Mouse (Mus musculus): ENCODE results near the gene Vamp1. TPM values are rescaled to one million over a fixed set of nuclear protein-coding genes. Genes with fewer than 3 reads are reported as not detected.

Vamp1 gene
- polyA plus RNA-seq, 1 experiment from 2014 or later = 6.1 TPM

DNA sequence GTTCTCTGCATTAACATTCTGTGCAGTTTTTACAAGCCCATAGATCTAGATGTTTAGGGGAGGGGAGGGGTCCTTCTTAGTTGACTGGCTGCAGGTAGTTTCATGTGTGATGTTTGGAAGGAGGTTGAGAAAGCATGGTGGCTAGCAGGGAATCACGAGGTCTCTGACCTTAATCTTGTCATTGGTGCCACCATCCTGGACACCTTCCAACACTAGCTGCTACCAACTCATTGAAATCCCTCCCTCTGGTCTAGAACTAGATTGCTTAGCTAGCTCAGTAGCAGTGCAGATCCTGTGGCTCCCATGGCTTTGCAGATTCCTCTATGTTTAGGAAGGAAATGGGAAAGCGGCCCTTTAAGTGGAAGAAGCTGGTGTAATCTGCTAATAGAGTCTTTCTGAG is 1.5 kb downstream of the Vamp1 start:
- 89% methylated on average over 2 of the region's 2 CpGs for WGBS
- peak overlapping the region; percentile 91 for H3K4me2 ChIP-seq (replicated peaks)
- no peak for ATAC-seq (ENCODE audit: low FRiP score, low read depth)
- H3K27me3 ChIP-seq = peaks cover 19% of the 10 kb centered on the region
- H3K4me1 ChIP-seq = peaks cover 13% of the 10 kb centered on the region; the same call in 1 of the 2 replicates
- no peak overlapping the region for H3K9ac ChIP-seq
- H3K36me3 ChIP-seq = no peaks in the 10 kb centered on the region; the same call in 1 of the 2 replicates
- H3K9me3 ChIP-seq = no peaks in the 10 kb centered on the region
- 0 out of 2 replicates have a peak overlapping the region, but pooled peaks have one; percentile 69 for H3K4me3 ChIP-seq
- no peak overlapping the region for H3K27ac ChIP-seq

GRCm38 (mm10) chr6:125217899-125218298 is 2.5 kb downstream of the Vamp1 start:
- H3K9me3 ChIP-seq = no peaks in the 10 kb centered on the region
- H3K27ac ChIP-seq = no peak overlapping the region
- H3K4me3 ChIP-seq = no peak overlapping the region
- no peak for ATAC-seq (ENCODE audit: low FRiP score, low read depth)
- 87% methylated on average over 11 of the region's 11 CpGs for WGBS
- H3K4me2 ChIP-seq (replicated peaks) = no peak overlapping the region
- peaks cover 16% of the 10 kb centered on the region for H3K27me3 ChIP-seq
- peaks cover 13% of the 10 kb centered on the region; the same call in 1 of the 2 replicates for H3K4me1 ChIP-seq
- H3K9ac ChIP-seq = no peak overlapping the region
- peaks cover 2% of the 10 kb centered on the region; the same call in 1 of the 2 replicates for H3K36me3 ChIP-seq

- H3K27me3 ChIP-seq = peaks cover 5% of the 10 kb centered on the region; the same call in 1 of the 2 replicates
- ATAC-seq (ENCODE audit: low FRiP score, low read depth) = no peak
- no peak overlapping the region for H3K4me3 ChIP-seq
- H3K4me1 ChIP-seq = peaks cover 13% of the 10 kb centered on the region; the same call in 1 of the 2 replicates
- H3K9me3 ChIP-seq = no peaks in the 10 kb centered on the region
- 72% methylated on average over 4 of the region's 4 CpGs for WGBS
- H3K36me3 ChIP-seq = peaks cover 5% of the 10 kb centered on the region; the same call in 1 of the 2 replicates
- no peak overlapping the region for H3K4me2 ChIP-seq (replicated peaks)
- no peak overlapping the region for H3K9ac ChIP-seq
- H3K27ac ChIP-seq = no peak overlapping the region
Measured at GRCm38 (mm10) chr6:125218963-125219362, 3.6 kb downstream of the Vamp1 start.

DNA sequence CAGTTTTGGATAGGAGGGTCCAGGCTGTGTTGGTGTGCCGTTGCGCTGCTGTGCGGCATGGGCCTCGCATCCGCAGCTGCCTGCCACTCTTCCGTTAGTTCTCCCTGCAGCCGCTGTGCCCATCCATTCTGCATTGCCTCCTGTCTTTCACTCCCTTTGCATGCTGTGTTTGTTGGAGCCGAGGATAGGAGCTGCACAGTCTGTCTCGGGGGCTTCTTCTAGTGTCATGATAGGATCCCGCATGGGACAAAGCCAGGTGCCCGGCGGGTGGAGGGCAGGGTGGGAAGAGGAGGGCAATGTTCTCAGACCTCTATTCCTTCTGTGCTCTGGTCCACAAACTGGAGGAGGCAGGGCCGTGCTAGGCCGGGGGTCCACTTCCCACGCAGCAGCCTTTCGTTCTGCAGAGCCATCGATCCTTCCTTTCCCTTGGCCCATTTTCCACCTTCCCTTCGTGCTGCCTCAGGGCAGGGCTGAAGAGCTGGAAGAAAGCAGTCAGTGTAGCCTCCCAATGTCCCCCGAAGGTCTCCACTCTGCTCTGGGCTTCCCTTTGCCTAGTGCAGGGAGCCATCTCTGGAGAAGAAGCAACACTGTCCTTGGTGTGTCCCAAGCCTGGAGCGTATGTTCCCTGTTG is 5.9 kb downstream of the Vamp1 start:
- no peak for ATAC-seq (ENCODE audit: low FRiP score, low read depth)
- Histone ChIP-seq H3K27me3 (no peaks in the 10 kb centered on the region), H3K9me3 (no peaks in the 10 kb centered on the region), H3K27ac (no peak overlapping the region), H3K9ac (no peak overlapping the region), H3K4me1 (peaks cover 9% of the 10 kb centered on the region; the same call in 1 of the 2 replicates), H3K4me2 (replicated peaks) (no peak overlapping the region), H3K36me3 (peaks cover 13% of the 10 kb centered on the region), H3K4me3 (no peak overlapping the region)
- WGBS = 89% methylated on average over 20 of the region's 20 CpGs

- H3K27me3 ChIP-seq = no peaks in the 10 kb centered on the region
- H3K27ac ChIP-seq = no peak overlapping the region
- H3K36me3 ChIP-seq = peaks cover 13% of the 10 kb centered on the region
- no peak overlapping the region for H3K4me2 ChIP-seq (replicated peaks)
- ATAC-seq (ENCODE audit: low FRiP score, low read depth) = no peak
- no peaks in the 10 kb centered on the region for H3K9me3 ChIP-seq
- WGBS = 54% methylated on average over 2 of the region's 2 CpGs
- H3K9ac ChIP-seq = no peak overlapping the region
- no peak overlapping the region for H3K4me3 ChIP-seq
- no peaks in the 10 kb centered on the region for H3K4me1 ChIP-seq
Measured at GRCm38 (mm10) chr6:125222146-125222545, 6.8 kb downstream of the Vamp1 start.

DNA sequence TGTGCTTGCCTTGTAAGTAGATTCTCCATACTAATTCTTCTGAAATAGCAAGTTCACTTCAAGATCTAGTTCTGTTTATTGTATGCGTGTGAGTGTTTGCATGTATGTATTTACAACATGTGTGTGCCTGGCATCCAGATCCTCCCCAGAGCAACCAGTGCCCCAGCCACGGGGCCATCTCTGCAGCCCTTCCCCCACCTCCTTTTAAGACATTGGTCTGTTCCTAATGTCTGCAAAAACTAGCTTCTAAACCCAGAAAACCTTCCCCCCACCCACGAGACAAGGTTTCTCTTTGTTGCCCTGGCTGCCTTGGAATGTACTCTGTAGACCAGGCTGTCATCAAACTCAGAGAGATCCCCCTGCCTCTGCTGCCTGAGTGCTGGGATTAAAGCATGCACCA is 7.2 kb downstream of the Vamp1 start:
- no peak overlapping the region for H3K9ac ChIP-seq
- no peaks in the 10 kb centered on the region for H3K9me3 ChIP-seq
- no peak overlapping the region for H3K4me3 ChIP-seq
- no peaks in the 10 kb centered on the region for H3K4me1 ChIP-seq
- no peak overlapping the region for H3K27ac ChIP-seq
- no peak overlapping the region for H3K4me2 ChIP-seq (replicated peaks)
- ATAC-seq (ENCODE audit: low FRiP score, low read depth) = no peak
- H3K27me3 ChIP-seq = no peaks in the 10 kb centered on the region
- 73% methylated on average over 3 of the region's 3 CpGs for WGBS
- peaks cover 13% of the 10 kb centered on the region for H3K36me3 ChIP-seq

DNA sequence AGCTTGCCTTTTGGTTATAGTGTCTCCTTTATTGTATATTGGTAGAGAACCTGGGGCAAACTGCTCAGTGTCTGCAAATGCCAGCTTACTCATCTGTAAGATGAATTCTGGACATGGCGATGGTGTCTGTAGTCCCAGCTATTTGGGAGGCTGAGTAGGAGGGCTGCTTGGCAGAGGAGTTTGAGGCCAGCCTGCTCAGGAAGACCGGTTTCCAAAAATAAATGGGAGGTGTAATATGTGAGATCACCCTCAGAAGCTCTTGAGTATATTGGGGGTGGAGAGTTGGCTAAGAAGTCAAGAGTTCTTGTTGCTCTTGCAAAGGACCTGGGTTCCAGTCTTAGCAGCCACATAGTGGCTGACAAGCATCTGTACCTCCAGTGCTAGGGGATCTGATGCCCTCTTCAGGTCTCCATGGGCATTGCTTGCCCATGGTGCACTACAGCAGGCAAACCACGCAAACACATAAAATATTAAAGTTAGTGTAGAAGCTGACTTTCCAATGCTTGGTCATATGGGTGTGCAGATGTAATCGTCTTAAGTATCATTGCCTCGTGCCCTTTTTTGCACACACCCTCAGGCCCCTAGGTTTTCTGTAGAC is 10.3 kb downstream of the Vamp1 start:
- no peaks in the 10 kb centered on the region for H3K27me3 ChIP-seq
- peaks cover 2% of the 10 kb centered on the region; the same call in 1 of the 2 replicates for H3K4me1 ChIP-seq
- no peak overlapping the region for H3K4me2 ChIP-seq (replicated peaks)
- no peak overlapping the region for H3K27ac ChIP-seq
- H3K9me3 ChIP-seq = no peaks in the 10 kb centered on the region
- H3K4me3 ChIP-seq = no peak overlapping the region
- ATAC-seq (ENCODE audit: low FRiP score, low read depth) = no peak
- H3K9ac ChIP-seq = no peak overlapping the region
- WGBS = 83% methylated on average over 5 of the region's 5 CpGs
- H3K36me3 ChIP-seq = peaks cover 13% of the 10 kb centered on the region

- 66% methylated on average over 9 of the region's 9 CpGs for WGBS
- Histone ChIP-seq H3K4me1 (peaks cover 28% of the 10 kb centered on the region), H3K4me3 (no peak overlapping the region), H3K27ac (no peak overlapping the region), H3K27me3 (no peaks in the 10 kb centered on the region), H3K9ac (no peak overlapping the region), H3K4me2 (replicated peaks) (peak overlapping the region; percentile 91), H3K36me3 (no peaks in the 10 kb centered on the region; the same call in 1 of the 2 replicates), H3K9me3 (no peaks in the 10 kb centered on the region)
- ATAC-seq (ENCODE audit: low FRiP score, low read depth) = no peak
Measured at GRCm38 (mm10) chr6:125230571-125230970, 15.2 kb downstream of the Vamp1 start.

DNA sequence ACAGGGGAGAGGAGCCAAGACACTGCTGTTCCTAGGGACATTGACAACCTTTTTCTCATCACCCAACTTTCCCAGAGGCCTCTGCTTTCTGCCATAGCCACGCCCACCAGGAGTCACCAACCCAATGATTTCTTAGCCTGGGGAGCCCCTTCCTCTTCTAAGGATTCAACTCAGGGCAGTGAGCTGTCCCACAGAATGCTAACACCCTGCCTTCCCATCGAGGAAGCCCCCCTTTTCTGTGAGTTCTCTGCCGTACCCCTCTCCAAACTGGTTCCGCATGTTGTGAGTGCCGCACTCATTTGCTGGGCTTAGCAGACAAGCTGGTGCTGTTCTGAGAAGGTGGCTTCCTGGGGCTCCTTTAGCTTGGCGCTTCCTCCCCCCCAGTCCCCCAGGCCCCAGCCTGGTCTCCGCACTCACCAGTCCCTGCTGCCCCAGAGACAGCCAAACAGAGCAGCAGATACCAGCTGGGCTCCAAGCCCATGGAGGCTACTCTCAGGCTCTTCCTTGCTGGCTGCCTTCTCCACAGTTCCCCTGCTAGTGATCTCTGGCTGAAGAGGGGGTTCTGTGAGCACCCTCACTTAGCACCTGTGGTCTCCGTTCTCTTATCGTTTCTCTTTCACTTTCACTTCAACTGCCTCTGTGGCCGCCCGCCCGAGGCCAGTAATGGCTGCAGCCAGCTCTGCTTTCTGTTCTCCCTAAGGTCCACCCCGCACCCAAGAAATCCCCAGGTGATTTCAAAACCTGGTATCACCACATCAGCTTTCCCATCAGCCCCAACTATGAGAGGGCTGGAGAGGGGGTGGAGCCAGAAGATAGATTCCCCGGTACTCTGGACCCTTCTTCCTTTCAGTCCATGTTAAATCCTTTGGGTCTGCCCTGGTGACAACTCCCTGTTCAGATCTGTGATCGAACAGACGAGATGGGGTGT is 16.0 kb downstream of the Vamp1 start, which contains the start of gene Tapbpl:
Gene Tapbpl (minus strand): TSS at position 744 of the 928 bp plus-strand sequence.
- H3K27ac ChIP-seq = peak within 1 kb of the TSS; percentile 40; the same call in 1 of the 2 replicates
- peak within 1 kb of the TSS; percentile 91 for H3K4me2 ChIP-seq (replicated peaks)
- WGBS = 8% methylated on average over 16 of the region's 16 CpGs

GRCm38 (mm10) chr6:125232045-125232437 is 16.7 kb downstream of the Vamp1 start:
- H3K36me3 ChIP-seq = no peaks in the 10 kb centered on the region
- peak overlapping the region; percentile 50 for H3K4me3 ChIP-seq
- ATAC-seq (ENCODE audit: low FRiP score, low read depth) = no peak
- H3K27ac ChIP-seq = no peak overlapping the region
- WGBS = 51% methylated on average over 4 of the region's 4 CpGs
- H3K27me3 ChIP-seq = no peaks in the 10 kb centered on the region
- H3K4me2 ChIP-seq (replicated peaks) = peak overlapping the region; percentile 91
- no peaks in the 10 kb centered on the region for H3K9me3 ChIP-seq
- peaks cover 28% of the 10 kb centered on the region for H3K4me1 ChIP-seq
- H3K9ac ChIP-seq = peak overlapping the region; percentile 74

More for the DNA sequence above, 16.0 kb downstream of the Vamp1 start, which contains the start of gene Tapbpl:
- Histone ChIP-seq H3K36me3 (no peaks in the 10 kb centered on the region), H3K4me3 (peak within 1 kb of the TSS; percentile 50), H3K27me3 (no peaks in the 10 kb centered on the region), H3K4me1 (peaks cover 28% of the 10 kb centered on the region), H3K9me3 (no peaks in the 10 kb centered on the region), H3K9ac (peak within 1 kb of the TSS; percentile 74)
- ATAC-seq (ENCODE audit: low FRiP score, low read depth) = peak; percentile 57

GRCm38 (mm10) chr6:125232516-125232915 is 17.2 kb downstream of the Vamp1 start:
- Histone ChIP-seq H3K4me1 (peaks cover 28% of the 10 kb centered on the region), H3K36me3 (no peaks in the 10 kb centered on the region), H3K9ac (no peak overlapping the region), H3K27ac (no peak overlapping the region), H3K4me3 (no peak overlapping the region), H3K9me3 (no peaks in the 10 kb centered on the region), H3K4me2 (replicated peaks) (peak overlapping the region; percentile 91; the same call in 1 of the 2 replicates), H3K27me3 (no peaks in the 10 kb centered on the region)
- ATAC-seq (ENCODE audit: low FRiP score, low read depth) = no peak
- WGBS = 82% methylated on average over 6 of the region's 6 CpGs
